Mouse (Mus musculus) heart, adult 2 months (tissue): ENCODE data around the gene Nr6a1.

Experiments used
- CTCF ChIP-seq: fragments of 200-600 bp; IDR thresholded peaks from 2 replicates; pipeline ENCODE4 v1.8.1; 2022; ENCODE audit warnings: antibody characterized with exemption, mild to moderate bottlenecking, moderate library complexity
- EP300 ChIP-seq: fragments of 200-500 bp; IDR thresholded peaks from 2 replicates; pipeline ENCODE4 v1.6.1; 2011; ENCODE audit warnings: low read depth, low read length, control low read depth; ENCODE audit not compliant: insufficient read depth
- POLR2A ChIP-seq: fragments of 200-500 bp; IDR thresholded peaks from 2 replicates; pipeline ENCODE4 v1.6.1; 2011; ENCODE audit warnings: mild to moderate bottlenecking, low read depth, low read length, control low read depth; ENCODE audit not compliant: insufficient read depth

DNA sequence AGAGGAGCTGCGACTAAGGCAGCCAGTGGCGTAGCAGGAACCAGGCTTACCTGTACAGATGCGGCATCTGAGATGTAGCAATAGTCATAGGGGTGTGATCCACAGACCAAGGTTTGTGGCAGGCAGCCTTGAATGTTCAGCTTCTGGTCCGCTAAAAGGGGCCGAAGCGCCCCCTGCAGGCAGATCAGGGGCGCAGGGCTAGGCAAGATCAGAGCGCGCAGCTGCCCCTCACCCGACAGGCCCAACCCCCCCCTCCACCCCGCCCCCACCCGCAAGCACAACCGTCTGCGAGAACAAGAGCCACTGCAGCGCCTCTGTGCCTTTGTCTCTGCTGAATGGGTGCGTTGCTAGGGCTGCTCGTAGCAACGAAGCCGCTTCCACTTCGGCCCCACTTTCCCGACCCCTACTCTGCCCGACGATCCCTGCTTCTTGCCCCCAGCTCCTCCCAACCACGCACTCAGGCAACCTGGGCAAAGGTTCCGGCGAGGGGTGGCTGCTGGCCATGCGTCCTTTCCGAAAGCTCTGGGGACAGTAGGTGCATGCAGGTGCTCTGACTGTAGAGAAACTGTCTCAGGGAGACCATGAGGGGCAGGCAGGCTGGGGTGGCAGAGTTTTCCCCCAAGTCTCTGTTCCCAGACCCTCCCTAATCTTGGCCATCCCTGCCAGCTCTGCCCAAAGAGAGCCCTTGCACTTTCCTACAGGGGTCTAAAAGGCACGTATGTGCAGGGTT lies 238.5 kb downstream of the Nr6a1 start:
- TF ChIP-seq CTCF = peak; percentile 61
- no peak for TF ChIP-seq EP300
- TF ChIP-seq POLR2A = no peak
